Mouse (Mus musculus): Measurements from ENCODE around the gene Ap4s1. TPM values are rescaled to one million over a fixed set of nuclear protein-coding genes. Genes with fewer than 3 reads are reported as not detected.

Gene Ap4s1
- total and polyA plus RNA-seq, 2 experiments from 2014 or later = 41.6 to 60.2 TPM

DNA sequence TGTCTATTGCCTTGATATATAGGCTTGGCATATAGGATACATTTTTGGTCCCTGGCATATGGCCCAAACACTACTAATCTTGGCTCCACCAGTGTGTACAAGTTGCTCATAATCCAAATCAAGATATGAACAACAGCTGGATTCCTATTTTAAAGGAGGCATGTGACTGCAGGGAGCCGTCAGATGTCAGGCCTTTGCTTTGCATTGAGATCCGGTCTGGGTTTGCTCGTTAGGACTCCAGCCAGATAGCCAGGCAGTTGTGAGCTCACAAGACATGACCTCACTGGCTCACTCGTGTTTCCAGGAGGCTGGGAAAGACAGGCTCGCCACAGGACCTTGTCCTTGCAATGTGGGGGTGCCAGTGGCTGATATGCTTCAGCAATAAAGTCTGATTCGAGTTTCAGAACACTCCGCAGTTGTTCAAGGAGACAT, 45.0 kb downstream of the Ap4s1 start:
- Histone ChIP-seq H3K4me3 (ENCODE audit: low read depth, low read length) (no peak overlapping the region), H3K4me2 (ENCODE audit: low read depth) (no peak overlapping the region), H3K27me3 (ENCODE audit: insufficient read depth, low read length) (no peaks in the 10 kb centered on the region), H3K36me3 (ENCODE audit: insufficient read depth) (peaks cover 2% of the 10 kb centered on the region; the same call in 1 of the 2 replicates), H3K9ac (no peak overlapping the region), H3K4me1 (ENCODE audit: insufficient read depth) (no peaks in the 10 kb centered on the region), H3K9me3 (ENCODE audit: low read length) (no peaks in the 10 kb centered on the region), H3K27ac (ENCODE audit: low read depth, low read length) (no peak overlapping the region)
- no peak for TF ChIP-seq CTCF (IDR thresholded peaks at IDR 0.05; ENCODE audit: low read depth)
- 39% methylated on average over 7 of the region's 7 CpGs for WGBS
- ATAC-seq (no peak; the same call in 1 of the 2 replicates), DNase-seq (no peak)

DNA sequence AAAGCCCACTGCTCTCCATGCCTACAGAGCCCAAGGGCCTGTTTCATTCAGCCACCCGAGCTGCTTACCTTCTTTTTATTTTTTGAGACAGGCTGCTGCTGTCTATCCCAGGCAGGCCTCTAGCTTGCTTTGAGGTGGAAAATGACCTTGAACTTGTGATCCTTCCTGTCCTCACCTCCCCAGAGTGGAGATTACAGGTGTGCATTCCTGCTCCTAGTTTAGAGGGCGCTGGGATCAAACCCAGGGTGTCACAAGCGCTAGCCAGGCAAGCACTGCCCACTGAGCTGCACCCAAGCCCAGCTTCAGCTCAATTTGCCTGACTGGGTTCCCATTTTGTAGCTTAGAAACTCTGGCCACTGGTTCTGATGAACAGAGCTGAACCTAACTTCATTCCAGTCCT, 45.5 kb downstream of the Ap4s1 start:
- ATAC-seq (no peak), DNase-seq (no peak)
- no peak overlapping the region for H3K4me3 ChIP-seq (ENCODE audit: low read depth, low read length)
- no peak overlapping the region for H3K4me2 ChIP-seq (ENCODE audit: low read depth)
- TF ChIP-seq CTCF (IDR thresholded peaks at IDR 0.05; ENCODE audit: low read depth) = no peak
- no peaks in the 10 kb centered on the region for H3K27me3 ChIP-seq (ENCODE audit: insufficient read depth, low read length)
- H3K9ac ChIP-seq = no peak overlapping the region
- no peak overlapping the region for H3K27ac ChIP-seq (ENCODE audit: low read depth, low read length)
- no peaks in the 10 kb centered on the region for H3K36me3 ChIP-seq (ENCODE audit: insufficient read depth)
- no peaks in the 10 kb centered on the region for H3K4me1 ChIP-seq (ENCODE audit: insufficient read depth)
- H3K9me3 ChIP-seq (ENCODE audit: low read length) = no peaks in the 10 kb centered on the region
- WGBS = 49% methylated on average over 3 of the region's 3 CpGs

DNA sequence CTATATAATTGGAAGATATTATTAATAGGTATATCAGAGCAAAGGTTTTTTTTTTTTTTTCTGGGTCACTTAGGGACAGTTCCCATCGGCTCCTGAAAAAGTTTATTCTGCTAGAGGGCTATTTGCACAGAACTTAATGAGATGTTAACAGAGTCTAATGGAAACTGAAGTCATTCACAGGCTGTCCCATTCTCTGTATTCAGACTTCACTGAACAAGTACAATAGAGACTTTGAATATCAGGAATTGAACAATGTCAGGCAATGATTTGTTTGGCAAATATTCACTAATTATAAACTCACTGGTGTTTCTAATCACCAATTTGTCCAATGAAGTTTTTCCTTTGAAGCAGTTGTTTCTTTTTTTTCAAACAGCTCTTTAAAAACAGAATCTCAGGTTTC, 46.0 kb downstream of the Ap4s1 start:
- no peak for DNase-seq
- Histone ChIP-seq H3K27ac (ENCODE audit: low read depth, low read length) (no peak overlapping the region), H3K4me2 (ENCODE audit: low read depth) (no peak overlapping the region), H3K36me3 (ENCODE audit: insufficient read depth) (no peaks in the 10 kb centered on the region), H3K9me3 (ENCODE audit: low read length) (no peaks in the 10 kb centered on the region), H3K4me3 (ENCODE audit: low read depth, low read length) (no peak overlapping the region), H3K4me1 (ENCODE audit: insufficient read depth) (no peaks in the 10 kb centered on the region), H3K27me3 (ENCODE audit: insufficient read depth, low read length) (no peaks in the 10 kb centered on the region), H3K9ac (no peak overlapping the region)
- peak; percentile 64; the same call in 1 of the 2 replicates for ATAC-seq
- no peak for TF ChIP-seq CTCF (IDR thresholded peaks at IDR 0.05; ENCODE audit: low read depth)
- WGBS = 8% methylated on average over 1 of the region's 1 CpGs

DNA sequence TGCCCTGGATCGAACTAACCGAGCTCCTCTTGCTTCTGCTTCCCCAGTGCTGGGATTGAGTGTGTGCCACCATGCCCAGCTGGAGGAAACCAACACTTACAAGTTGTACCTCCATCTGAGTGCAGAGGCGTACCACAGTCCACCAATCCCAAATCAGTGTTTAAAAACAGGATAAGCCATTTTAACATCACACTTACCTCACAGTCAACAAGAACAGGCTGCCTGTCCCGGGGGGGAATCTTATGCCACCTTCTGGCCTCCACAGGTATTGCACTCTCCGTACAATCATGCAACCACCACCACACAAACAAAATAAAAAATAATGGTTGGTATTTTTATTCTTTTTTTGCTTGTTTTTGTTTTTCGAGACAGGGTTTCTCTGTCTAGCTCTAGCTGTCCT, 50.9 kb downstream of the Ap4s1 start:
- no peaks in the 10 kb centered on the region for H3K4me1 ChIP-seq (ENCODE audit: insufficient read depth)
- H3K27me3 ChIP-seq (ENCODE audit: insufficient read depth, low read length) = no peaks in the 10 kb centered on the region
- no peak overlapping the region for H3K4me2 ChIP-seq (ENCODE audit: low read depth)
- no peaks in the 10 kb centered on the region for H3K9me3 ChIP-seq (ENCODE audit: low read length)
- 82% methylated on average over 6 of the region's 6 CpGs for WGBS
- peak; percentile 52; the same call in 1 of the 2 replicates for ATAC-seq
- H3K4me3 ChIP-seq (ENCODE audit: low read depth, low read length) = no peak overlapping the region
- peak; percentile 71 for TF ChIP-seq CTCF (IDR thresholded peaks at IDR 0.05; ENCODE audit: low read depth)
- H3K27ac ChIP-seq (ENCODE audit: low read depth, low read length) = no peak overlapping the region
- peak; percentile 47 for DNase-seq
- H3K9ac ChIP-seq = no peak overlapping the region
- H3K36me3 ChIP-seq (ENCODE audit: insufficient read depth) = peaks cover 34% of the 10 kb centered on the region

DNA sequence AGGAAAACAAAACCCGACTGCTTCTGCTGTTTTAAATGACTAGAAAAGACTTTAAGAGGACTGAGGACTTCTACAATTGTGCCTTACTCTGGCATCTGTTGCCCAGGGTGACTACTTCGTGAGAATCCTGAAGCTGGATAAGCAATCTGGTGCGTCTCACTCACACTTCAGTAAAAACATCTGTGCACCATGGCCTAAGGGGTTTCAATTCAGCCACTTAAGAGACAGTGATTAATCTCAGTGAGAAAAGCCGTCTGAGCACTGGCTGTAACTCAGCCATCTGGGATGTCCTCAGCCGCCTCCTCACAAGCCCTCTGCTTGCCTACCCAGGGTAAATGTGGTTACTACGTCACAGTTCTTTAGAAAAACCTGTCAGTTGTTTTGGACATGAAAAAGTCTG, 54.1 kb downstream of the Ap4s1 start:
- Histone ChIP-seq H3K4me3 (ENCODE audit: low read depth, low read length) (no peak overlapping the region), H3K36me3 (ENCODE audit: insufficient read depth) (peaks cover 55% of the 10 kb centered on the region), H3K4me2 (ENCODE audit: low read depth) (no peak overlapping the region), H3K27me3 (ENCODE audit: insufficient read depth, low read length) (no peaks in the 10 kb centered on the region), H3K9ac (no peak overlapping the region), H3K27ac (ENCODE audit: low read depth, low read length) (no peak overlapping the region), H3K9me3 (ENCODE audit: low read length) (no peaks in the 10 kb centered on the region), H3K4me1 (ENCODE audit: insufficient read depth) (no peaks in the 10 kb centered on the region)
- no peak for DNase-seq
- no peak for ATAC-seq
- WGBS = 63% methylated on average over 6 of the region's 6 CpGs
- no peak for TF ChIP-seq CTCF (IDR thresholded peaks at IDR 0.05; ENCODE audit: low read depth)

DNA sequence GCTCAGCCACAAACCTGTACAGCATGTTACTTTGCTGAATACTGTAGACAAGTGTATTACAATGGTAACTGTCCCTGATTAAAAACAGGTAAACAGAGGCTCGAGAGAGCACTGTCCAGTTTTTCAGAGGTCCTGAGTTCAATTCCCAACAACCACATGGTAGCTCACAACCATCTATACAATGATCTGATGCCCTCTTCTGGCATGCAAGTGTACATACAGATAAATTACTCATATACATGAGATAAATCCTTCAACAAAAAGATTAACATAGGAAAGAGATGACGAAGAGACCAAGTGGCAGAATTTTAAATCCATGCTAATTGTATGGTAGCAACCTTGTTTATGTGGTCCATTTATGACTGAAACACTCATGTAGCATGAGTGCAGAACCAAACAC, 56.5 kb downstream of the Ap4s1 start:
- 83% methylated on average over 2 of the region's 2 CpGs for WGBS
- Histone ChIP-seq H3K4me2 (ENCODE audit: low read depth) (no peak overlapping the region), H3K9ac (no peak overlapping the region), H3K9me3 (ENCODE audit: low read length) (no peaks in the 10 kb centered on the region), H3K4me1 (ENCODE audit: insufficient read depth) (no peaks in the 10 kb centered on the region), H3K36me3 (ENCODE audit: insufficient read depth) (peaks cover 75% of the 10 kb centered on the region), H3K4me3 (ENCODE audit: low read depth, low read length) (no peak overlapping the region), H3K27ac (ENCODE audit: low read depth, low read length) (no peak overlapping the region), H3K27me3 (ENCODE audit: insufficient read depth, low read length) (no peaks in the 10 kb centered on the region)
- no peak for DNase-seq
- no peak for ATAC-seq
- no peak; the same call in 1 of the 2 replicates for TF ChIP-seq CTCF (IDR thresholded peaks at IDR 0.05; ENCODE audit: low read depth)

DNA sequence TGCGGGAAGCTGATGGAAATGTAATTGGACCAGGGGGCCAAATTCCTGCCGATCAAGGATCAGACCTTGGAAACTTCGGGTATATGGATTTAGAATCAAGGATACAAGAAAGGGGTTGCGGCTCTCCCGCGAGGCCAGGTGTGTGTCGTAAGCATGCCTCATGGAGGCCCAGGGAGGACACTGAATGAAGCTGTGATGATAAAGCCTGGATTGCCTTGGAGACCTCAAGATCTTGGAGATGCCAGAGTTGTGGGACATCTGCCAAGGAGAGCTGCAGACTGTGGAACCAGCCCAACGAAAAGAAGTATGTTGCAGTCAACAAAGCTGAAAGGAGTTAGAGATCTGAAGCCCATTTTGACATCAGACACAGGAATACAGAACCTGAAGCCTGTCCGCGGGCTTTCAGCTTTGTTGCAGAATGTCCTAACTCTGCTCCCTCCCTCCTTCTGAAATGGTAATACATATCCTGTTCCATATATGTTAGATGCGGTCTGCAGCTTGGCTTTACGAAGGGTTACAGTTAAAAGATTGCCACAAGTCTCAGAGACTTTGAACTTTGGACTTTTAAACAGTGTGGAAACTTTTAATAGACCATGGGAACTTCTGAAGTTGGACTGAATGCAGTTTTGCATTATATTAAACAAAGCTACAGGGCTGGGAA, 65.2 kb downstream of the Ap4s1 start:
- H3K36me3 ChIP-seq (ENCODE audit: insufficient read depth) = peaks cover 63% of the 10 kb centered on the region
- WGBS = 94% methylated on average over 12 of the region's 12 CpGs
- H3K9me3 ChIP-seq (ENCODE audit: low read length) = no peaks in the 10 kb centered on the region
- no peak for DNase-seq
- no peaks in the 10 kb centered on the region for H3K4me1 ChIP-seq (ENCODE audit: insufficient read depth)
- H3K27ac ChIP-seq (ENCODE audit: low read depth, low read length) = no peak overlapping the region
- H3K4me2 ChIP-seq (ENCODE audit: low read depth) = no peak overlapping the region
- H3K27me3 ChIP-seq (ENCODE audit: insufficient read depth, low read length) = no peaks in the 10 kb centered on the region
- ATAC-seq = no peak
- H3K4me3 ChIP-seq (ENCODE audit: low read depth, low read length) = no peak overlapping the region
- H3K9ac ChIP-seq = no peak overlapping the region
- TF ChIP-seq CTCF (IDR thresholded peaks at IDR 0.05; ENCODE audit: low read depth) = no peak

Data from forebrain, postnatal 0 days (tissue).